Mouse (Mus musculus): Measurements from ENCODE around the gene Ctf2. TPM values are rescaled to one million over a fixed set of nuclear protein-coding genes. Genes with fewer than 3 reads are reported as not detected.

Gene Ctf2
- polyA plus RNA-seq, 1 experiment from 2014 or later, result 0.08 TPM

DNA sequence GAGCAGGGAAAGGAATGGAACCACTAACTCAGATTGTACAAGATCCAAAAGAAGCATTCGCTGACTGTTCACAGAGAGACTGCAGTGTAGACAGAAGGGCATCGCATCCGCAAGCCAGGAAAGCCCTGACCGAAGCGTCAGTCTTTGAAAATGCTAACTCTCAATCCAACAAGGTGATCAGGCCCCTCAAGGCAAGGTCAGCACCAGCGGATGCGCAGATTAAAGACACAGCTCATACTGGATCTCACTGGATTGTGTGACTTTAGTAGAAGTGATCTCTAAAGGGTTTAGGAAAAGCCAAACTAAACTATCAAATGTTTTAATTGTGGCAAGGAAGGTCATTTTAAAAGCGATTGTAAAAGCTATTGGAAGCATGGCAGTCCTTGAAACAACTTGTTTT lies 38.7 kb downstream of the Ctf2 start:
- Histone ChIP-seq H3K9me3 (ENCODE audit: low read length) (no peaks in the 10 kb centered on the region), H3K9ac (replicated peaks; ENCODE audit: low read depth) (no peak overlapping the region), H3K4me3 (ENCODE audit: low read depth, low read length) (no peak overlapping the region), H3K27ac (ENCODE audit: low read length) (no peak overlapping the region), H3K27me3 (replicated peaks; ENCODE audit: insufficient read depth, low read length) (no peaks in the 10 kb centered on the region), H3K4me1 (ENCODE audit: insufficient read depth, low read depth, low read length) (no peaks in the 10 kb centered on the region), H3K36me3 (ENCODE audit: insufficient read depth, low read length) (no peaks in the 10 kb centered on the region), H3K4me2 (replicated peaks; ENCODE audit: low read depth, low read length) (no peak overlapping the region)
- 93% methylated on average over 8 of the region's 8 CpGs for WGBS
- DNase-seq (ENCODE audit: low spot score), result no peak
- TF ChIP-seq CTCF (IDR thresholded peaks at IDR 0.05), result no peak
- no peak for TF ChIP-seq EP300 (IDR thresholded peaks at IDR 0.05)
- ATAC-seq, result no peak

DNA sequence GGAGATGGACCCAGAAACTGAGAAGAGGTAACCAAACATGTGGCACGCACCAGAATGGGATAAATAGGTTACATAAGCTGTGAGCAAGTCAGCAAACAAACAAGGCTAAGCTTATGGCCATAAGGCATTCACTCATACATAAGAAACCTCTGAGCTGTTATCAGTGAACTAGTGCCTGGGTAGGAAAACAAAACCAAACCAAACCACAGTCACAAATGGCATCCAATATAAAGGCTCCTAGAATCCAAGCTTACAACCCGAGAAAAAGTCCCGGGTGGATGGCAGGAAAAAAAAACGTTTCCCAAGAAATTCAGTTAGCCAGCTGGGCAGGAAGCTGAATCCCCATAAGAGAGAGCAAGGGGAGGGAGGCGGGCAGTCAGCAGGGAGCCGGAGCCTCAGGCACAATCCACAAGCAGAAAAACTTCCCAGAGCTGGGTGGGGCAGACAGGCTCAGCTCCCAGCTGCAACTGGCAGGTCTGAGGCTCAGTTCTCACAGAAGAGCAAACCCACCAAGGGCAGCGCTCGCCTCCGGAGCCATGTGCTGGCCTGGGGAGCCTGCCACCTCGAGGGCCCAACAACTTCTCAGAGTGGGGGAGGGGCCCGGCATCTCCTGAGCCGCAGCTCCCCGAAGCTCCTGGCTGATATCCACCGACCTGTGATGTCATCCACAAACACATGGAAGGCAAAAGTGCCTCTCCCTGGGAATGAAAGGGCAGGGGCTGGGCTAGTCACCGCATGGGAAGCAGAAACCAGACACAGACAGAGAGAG lies 40.6 kb downstream of the Ctf2 start:
- no peak for TF ChIP-seq CTCF (IDR thresholded peaks at IDR 0.05)
- WGBS, result 7% methylated on average over 15 of the region's 15 CpGs
- H3K9ac ChIP-seq (replicated peaks; ENCODE audit: low read depth), result peak overlapping the region; percentile 34
- peak overlapping the region; percentile 58 for H3K4me2 ChIP-seq (replicated peaks; ENCODE audit: low read depth, low read length)
- no peaks in the 10 kb centered on the region for H3K9me3 ChIP-seq (ENCODE audit: low read length)
- no peaks in the 10 kb centered on the region for H3K36me3 ChIP-seq (ENCODE audit: insufficient read depth, low read length)
- peak overlapping the region; percentile 69 for H3K27ac ChIP-seq (ENCODE audit: low read length)
- no peaks in the 10 kb centered on the region for H3K4me1 ChIP-seq (ENCODE audit: insufficient read depth, low read depth, low read length)
- H3K4me3 ChIP-seq (ENCODE audit: low read depth, low read length), result peak overlapping the region; percentile 24; the same call in 1 of the 2 replicates
- DNase-seq (ENCODE audit: low spot score), result peak; percentile 86
- ATAC-seq, result peak; percentile 91
- no peaks in the 10 kb centered on the region for H3K27me3 ChIP-seq (replicated peaks; ENCODE audit: insufficient read depth, low read length)

DNA sequence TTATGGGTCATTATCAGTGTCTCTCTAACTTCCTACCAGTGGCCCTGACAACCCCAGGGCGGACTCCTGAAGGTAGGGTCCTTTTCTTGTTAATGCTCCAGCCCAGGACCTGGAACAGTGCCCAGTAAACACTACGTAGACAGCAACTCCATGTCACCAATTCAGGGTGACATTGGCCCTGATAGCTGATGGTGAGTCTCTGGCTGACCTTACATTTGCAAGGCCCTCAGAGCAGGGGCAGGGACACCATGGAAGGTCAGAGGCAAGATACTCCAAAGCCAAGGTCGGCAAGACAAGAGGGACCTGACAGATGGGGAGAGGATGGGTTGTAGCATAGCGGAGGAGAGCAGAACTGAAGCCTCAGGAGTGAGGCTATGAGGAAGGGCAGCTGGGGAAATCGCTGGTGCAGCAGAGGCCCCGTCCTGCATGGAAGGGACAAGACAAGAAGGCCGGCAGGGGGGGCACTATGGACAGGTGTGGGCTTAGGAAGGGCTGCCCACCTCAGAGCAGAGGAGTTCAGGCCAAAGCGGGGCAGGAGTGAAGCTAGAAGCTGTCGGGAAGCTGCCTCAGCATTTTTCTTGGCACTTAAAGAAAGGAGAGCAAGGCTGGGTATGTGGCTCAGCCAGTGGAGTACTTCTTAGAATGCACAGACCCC lies 42.2 kb downstream of the Ctf2 start:
- no peak overlapping the region for H3K27ac ChIP-seq (ENCODE audit: low read length)
- H3K9me3 ChIP-seq (ENCODE audit: low read length), result no peaks in the 10 kb centered on the region
- no peaks in the 10 kb centered on the region for H3K36me3 ChIP-seq (ENCODE audit: insufficient read depth, low read length)
- H3K4me3 ChIP-seq (ENCODE audit: low read depth, low read length), result no peak overlapping the region
- H3K4me1 ChIP-seq (ENCODE audit: insufficient read depth, low read depth, low read length), result no peaks in the 10 kb centered on the region
- H3K27me3 ChIP-seq (replicated peaks; ENCODE audit: insufficient read depth, low read length), result no peaks in the 10 kb centered on the region
- no peak overlapping the region for H3K9ac ChIP-seq (replicated peaks; ENCODE audit: low read depth)
- WGBS, result 61% methylated on average over 9 of the region's 9 CpGs
- ATAC-seq (no peak), DNase-seq (ENCODE audit: low spot score) (no peak)
- H3K4me2 ChIP-seq (replicated peaks; ENCODE audit: low read depth, low read length), result no peak overlapping the region
- TF ChIP-seq EP300 (IDR thresholded peaks at IDR 0.05), result no peak
- no peak for TF ChIP-seq CTCF (IDR thresholded peaks at IDR 0.05)

DNA sequence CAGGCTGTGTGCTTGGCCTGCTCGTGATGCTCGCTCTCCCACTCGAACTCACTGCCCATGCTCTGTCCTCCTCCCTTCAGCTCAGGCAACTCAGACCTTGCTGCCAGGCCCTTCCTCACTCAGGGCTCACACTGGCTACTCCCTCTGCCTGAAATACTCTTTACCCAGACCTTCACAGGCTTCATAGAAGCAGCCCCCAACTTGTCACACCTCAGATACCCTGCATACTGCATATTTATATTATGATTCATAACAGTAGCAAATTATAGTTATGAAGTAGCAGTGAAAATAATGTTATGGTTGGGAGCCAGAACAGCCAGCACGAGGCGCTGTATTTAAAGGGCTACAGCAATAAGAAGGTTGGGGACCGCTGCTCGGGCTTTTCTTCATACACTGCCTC lies 43.0 kb downstream of the Ctf2 start:
- no peak for DNase-seq (ENCODE audit: low spot score)
- 82% methylated on average over 7 of the region's 7 CpGs for WGBS
- no peaks in the 10 kb centered on the region for H3K4me1 ChIP-seq (ENCODE audit: insufficient read depth, low read depth, low read length)

DNA sequence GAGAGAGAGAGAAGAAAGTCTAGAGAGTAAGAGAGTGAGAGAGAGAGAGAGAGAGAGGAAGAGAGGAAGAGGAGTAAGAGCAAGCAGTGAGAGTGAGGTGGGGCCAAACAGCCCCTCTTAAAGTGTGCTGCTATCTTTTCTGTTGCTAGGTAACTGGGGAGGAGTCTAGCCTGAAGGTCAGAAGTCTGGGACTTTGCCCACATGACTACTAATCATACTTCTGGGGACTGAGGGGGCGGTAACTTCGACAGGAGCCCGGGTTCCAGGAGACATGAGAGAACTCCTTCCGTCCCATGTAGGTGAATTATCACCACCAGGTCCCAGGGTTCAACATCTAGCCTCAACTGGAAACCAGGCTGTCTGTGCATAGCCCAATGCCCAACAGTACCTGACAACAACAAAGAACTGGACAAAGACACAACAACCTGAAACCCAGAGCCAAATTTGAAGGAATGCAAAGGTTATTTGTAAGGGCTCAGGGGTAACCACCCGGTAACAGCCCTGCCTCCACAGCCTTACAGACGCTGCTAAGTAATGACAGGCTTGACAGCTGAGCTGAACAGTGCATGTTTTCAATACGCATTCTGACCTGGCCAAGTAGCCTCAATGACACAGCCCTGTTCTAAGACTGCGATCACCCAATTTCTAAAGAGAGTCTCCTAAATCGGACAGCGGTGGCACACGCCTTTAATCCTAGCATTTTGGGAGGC lies 45.1 kb downstream of the Ctf2 start:
- H3K27ac ChIP-seq (ENCODE audit: low read length), result no peak overlapping the region
- TF ChIP-seq EP300 (IDR thresholded peaks at IDR 0.05) (no peak), CTCF (IDR thresholded peaks at IDR 0.05) (no peak)
- H3K4me3 ChIP-seq (ENCODE audit: low read depth, low read length), result no peak overlapping the region
- ATAC-seq, result no peak
- no peak overlapping the region for H3K4me2 ChIP-seq (replicated peaks; ENCODE audit: low read depth, low read length)
- H3K9me3 ChIP-seq (ENCODE audit: low read length), result no peaks in the 10 kb centered on the region
- no peaks in the 10 kb centered on the region for H3K36me3 ChIP-seq (ENCODE audit: insufficient read depth, low read length)
- WGBS, result 70% methylated on average over 11 of the region's 11 CpGs
- DNase-seq (ENCODE audit: low spot score), result no peak
- H3K27me3 ChIP-seq (replicated peaks; ENCODE audit: insufficient read depth, low read length), result no peaks in the 10 kb centered on the region
- H3K4me1 ChIP-seq (ENCODE audit: insufficient read depth, low read depth, low read length), result no peaks in the 10 kb centered on the region
- no peak overlapping the region for H3K9ac ChIP-seq (replicated peaks; ENCODE audit: low read depth)

More for the DNA sequence above, 43.0 kb downstream of the Ctf2 start:
- H3K4me3 ChIP-seq (ENCODE audit: low read depth, low read length), result no peak overlapping the region
- no peak overlapping the region for H3K4me2 ChIP-seq (replicated peaks; ENCODE audit: low read depth, low read length)
- no peak for ATAC-seq
- no peak for TF ChIP-seq CTCF (IDR thresholded peaks at IDR 0.05)
- TF ChIP-seq EP300 (IDR thresholded peaks at IDR 0.05), result no peak
- H3K9me3 ChIP-seq (ENCODE audit: low read length), result no peaks in the 10 kb centered on the region
- no peak overlapping the region for H3K9ac ChIP-seq (replicated peaks; ENCODE audit: low read depth)
- H3K27ac ChIP-seq (ENCODE audit: low read length), result no peak overlapping the region
- no peaks in the 10 kb centered on the region for H3K36me3 ChIP-seq (ENCODE audit: insufficient read depth, low read length)
- H3K27me3 ChIP-seq (replicated peaks; ENCODE audit: insufficient read depth, low read length), result no peaks in the 10 kb centered on the region

DNA sequence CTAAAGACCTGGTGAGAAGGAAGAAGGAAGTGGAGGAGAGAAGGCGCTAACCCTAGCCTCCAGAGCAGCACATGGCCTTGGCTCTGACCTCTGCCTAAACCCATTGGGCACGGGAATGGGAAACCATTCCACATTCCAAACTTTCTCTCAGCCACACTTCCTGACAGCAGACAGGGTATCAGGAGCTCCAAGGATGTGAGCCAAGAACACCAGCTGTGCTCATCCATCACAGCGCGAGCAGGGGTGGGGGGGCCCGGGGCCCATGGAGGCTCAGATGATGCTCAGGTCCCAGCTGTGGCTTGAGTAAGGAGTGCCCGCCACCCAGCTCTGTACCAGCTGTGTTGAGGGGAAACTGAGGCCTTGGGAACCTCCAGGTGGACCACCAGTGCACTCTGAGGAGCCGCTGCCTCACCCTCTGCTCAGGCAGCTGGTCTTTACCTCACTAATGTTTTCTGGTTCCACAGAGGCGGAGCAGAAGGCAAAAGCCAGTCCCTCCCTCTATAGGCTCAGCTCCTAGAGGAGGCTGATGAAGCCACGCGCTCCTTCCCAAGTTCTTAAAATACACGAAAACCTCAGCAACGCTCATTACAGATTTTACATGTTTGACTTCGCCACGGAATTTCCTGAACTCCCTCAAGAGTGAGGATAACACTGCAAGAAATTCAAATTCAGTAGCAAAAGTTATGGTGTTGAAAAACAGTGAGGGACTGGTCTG lies 46.5 kb downstream of the Ctf2 start:
- H3K4me2 ChIP-seq (replicated peaks; ENCODE audit: low read depth, low read length), result no peak overlapping the region
- no peak for TF ChIP-seq CTCF (IDR thresholded peaks at IDR 0.05)
- no peaks in the 10 kb centered on the region for H3K36me3 ChIP-seq (ENCODE audit: insufficient read depth, low read length)
- H3K9ac ChIP-seq (replicated peaks; ENCODE audit: low read depth), result no peak overlapping the region
- ATAC-seq (peak; percentile 78), DNase-seq (ENCODE audit: low spot score) (peak; percentile 36)
- no peak overlapping the region for H3K27ac ChIP-seq (ENCODE audit: low read length)
- H3K9me3 ChIP-seq (ENCODE audit: low read length), result no peaks in the 10 kb centered on the region
- H3K4me3 ChIP-seq (ENCODE audit: low read depth, low read length), result no peak overlapping the region
- 52% methylated on average over 14 of the region's 14 CpGs for WGBS
- no peaks in the 10 kb centered on the region for H3K4me1 ChIP-seq (ENCODE audit: insufficient read depth, low read depth, low read length)
- H3K27me3 ChIP-seq (replicated peaks; ENCODE audit: insufficient read depth, low read length), result no peaks in the 10 kb centered on the region

Data from lung, postnatal 0 days (tissue).